Mouse (Mus musculus) forebrain, embryonic 16.5 days (tissue): ENCODE measurements around the gene Coq10b. TPM values are rescaled to one million over a fixed set of nuclear protein-coding genes. Genes with fewer than 3 reads are reported as not detected.
"Not testable (repeated sequence)": the region's sequence is repeated elsewhere in the genome, so short reads cannot be mapped to it uniquely, and the experiment has no call there.

Experiments used
- ATAC-seq: fragments of 200-750 bp; cut with Nextera tagmentation; 2 replicates; pipeline ENCODE4 v1.8.0; 2017; ENCODE audit warnings: mild to moderate bottlenecking, moderate library complexity
- H3K27ac ChIP-seq: fragments of 300-500 bp; sonication (generic); 2 replicates; pipeline ENCODE4 v1.5.1; 2014; ENCODE audit warnings: low read length, control low read depth
- H3K27me3 ChIP-seq: fragments of 300-500 bp; sonication (generic); replicated peaks from 2 replicates; pipeline ENCODE4 v1.6.1; 2014; ENCODE audit warnings: low read length; ENCODE audit not compliant: control insufficient read depth, insufficient read depth
- H3K36me3 ChIP-seq: fragments of 300-500 bp; sonication (generic); 2 replicates; pipeline ENCODE4 v1.6.1; 2014; ENCODE audit not compliant: control insufficient read depth, insufficient read depth
- H3K4me1 ChIP-seq: fragments of 300-500 bp; sonication (generic); replicated peaks from 2 replicates; pipeline ENCODE4 v1.6.1; 2014; ENCODE audit warnings: low read length; ENCODE audit not compliant: control insufficient read depth, insufficient read depth
- H3K4me2 ChIP-seq: fragments of 300-500 bp; sonication (generic); 2 replicates; pipeline ENCODE4 v1.6.1; 2014; ENCODE audit warnings: mild to moderate bottlenecking, low read length, control low read depth
- H3K4me3 ChIP-seq: fragments of 300-500 bp; sonication (generic); replicated peaks from 2 replicates; pipeline ENCODE4 v1.5.1; 2014; ENCODE audit warnings: mild to moderate bottlenecking, low read length, control low read depth
- H3K9ac ChIP-seq: fragments of 300-500 bp; sonication (generic); replicated peaks from 2 replicates; pipeline ENCODE4 v1.6.1; 2014; ENCODE audit warnings: low read depth, low read length, control low read depth
- H3K9me3 ChIP-seq: fragments of 300-500 bp; sonication (generic); 2 replicates; pipeline ENCODE4 v1.6.1; 2016; ENCODE audit warnings: low read length; ENCODE audit not compliant: control insufficient read depth
- WGBS: fragments of 180-500 bp; shearing (Covaris S2); extraction: QIAGEN DNeasy Blood & Tissue Kit; methylation state at CpG from one replicate; pipeline ENCODE4 v1.1.7; 2014; 5-methylcytosine and 5-hydroxymethylcytosine counted together
- polyA plus RNA-seq: library from polyadenylated mRNA; unstranded; fragments of >200 nt; fragmentation: Nextera tagmentation; extraction: Ambion mirVana; gene quantifications from 2 replicates; pipeline ENCODE4 v1.2.1, GENCODE M21; 2015

The Coq10b gene
- polyA plus RNA-seq, 1 experiment from 2014 or later: 35.5 TPM

- Histone ChIP-seq H3K36me3 (no peaks in the 10 kb centered on the region), H3K27me3 (peaks cover 2% of the 10 kb centered on the region; the same call in 1 of the 2 replicates), H3K9me3 (no peaks in the 10 kb centered on the region), H3K4me2 (peak overlapping the region; percentile 78), H3K4me3 (peak overlapping the region; percentile 82), H3K27ac (peak overlapping the region; percentile 64), H3K4me1 (peaks cover 11% of the 10 kb centered on the region), H3K9ac (peak overlapping the region; percentile 65)
- no peak for ATAC-seq
- WGBS: 0% methylated on average over 42 of the region's 42 CpGs
These were observed 435 bp downstream of the Coq10b start for GRCm38 (mm10) chr1:55053005-55053404.

GRCm38 (mm10) chr1:55053596-55053995, 1.0 kb downstream of the Coq10b start:
- Histone ChIP-seq H3K27ac (no peak overlapping the region), H3K36me3 (no peaks in the 10 kb centered on the region), H3K4me3 (peak overlapping the region; percentile 82), H3K9me3 (no peaks in the 10 kb centered on the region), H3K4me2 (peak overlapping the region; percentile 78), H3K9ac (no peak overlapping the region), H3K4me1 (peaks cover 11% of the 10 kb centered on the region), H3K27me3 (peaks cover 2% of the 10 kb centered on the region; the same call in 1 of the 2 replicates)
- 73% methylated on average over 4 of the region's 4 CpGs for WGBS
- no peak for ATAC-seq

- H3K27ac ChIP-seq: no peak overlapping the region
- H3K9me3 ChIP-seq: no peaks in the 10 kb centered on the region
- H3K36me3 ChIP-seq: no peaks in the 10 kb centered on the region
- H3K9ac ChIP-seq: no peak overlapping the region
- H3K4me1 ChIP-seq: peaks cover 11% of the 10 kb centered on the region
- no peaks in the 10 kb centered on the region for H3K27me3 ChIP-seq
- H3K4me2 ChIP-seq: no peak overlapping the region
- no peak for ATAC-seq
- H3K4me3 ChIP-seq: no peak overlapping the region
- 91% methylated on average over 5 of the region's 5 CpGs for WGBS
These were observed 2.9 kb downstream of the Coq10b start for GRCm38 (mm10) chr1:55055322-55056115.

- H3K27ac ChIP-seq, H3K4me2 ChIP-seq, H3K27me3 ChIP-seq, H3K9ac ChIP-seq, ATAC-seq, H3K9me3 ChIP-seq, H3K4me1 ChIP-seq, H3K4me3 ChIP-seq, H3K36me3 ChIP-seq: not testable (repeated sequence)
- WGBS: 89% methylated on average over 2 of the region's 3 CpGs
These were observed 5.8 kb downstream of the Coq10b start for GRCm38 (mm10) chr1:55058383-55058782.

GRCm38 (mm10) chr1:55061099-55061498, 8.5 kb downstream of the Coq10b start:
- no peak for ATAC-seq
- Histone ChIP-seq H3K9me3 (no peaks in the 10 kb centered on the region), H3K4me2 (no peak overlapping the region), H3K27me3 (no peaks in the 10 kb centered on the region), H3K4me1 (no peaks in the 10 kb centered on the region), H3K4me3 (no peak overlapping the region), H3K9ac (no peak overlapping the region), H3K36me3 (peaks cover 9% of the 10 kb centered on the region), H3K27ac (no peak overlapping the region)
- 94% methylated on average over 5 of the region's 5 CpGs for WGBS

GRCm38 (mm10) chr1:55061772-55062171, 9.2 kb downstream of the Coq10b start:
- Histone ChIP-seq H3K9ac (no peak overlapping the region), H3K4me3 (no peak overlapping the region), H3K4me2 (no peak overlapping the region), H3K27ac (no peak overlapping the region), H3K9me3 (no peaks in the 10 kb centered on the region), H3K27me3 (no peaks in the 10 kb centered on the region), H3K36me3 (peaks cover 9% of the 10 kb centered on the region), H3K4me1 (no peaks in the 10 kb centered on the region)
- ATAC-seq: no peak
- 91% methylated on average over 4 of the region's 4 CpGs for whole genome bisulfite sequencing

- H3K9me3 ChIP-seq, H3K4me1 ChIP-seq, H3K27ac ChIP-seq, H3K27me3 ChIP-seq, H3K36me3 ChIP-seq, ATAC-seq, H3K9ac ChIP-seq, H3K4me3 ChIP-seq, H3K4me2 ChIP-seq: not testable (repeated sequence)
These were observed 19.8 kb downstream of the Coq10b start for GRCm38 (mm10) chr1:55072328-55072727.

GRCm38 (mm10) chr1:55074757-55075156, 22.2 kb downstream of the Coq10b start:
- WGBS: 66% methylated on average over 2 of the region's 2 CpGs
- H3K9me3 ChIP-seq: no peaks in the 10 kb centered on the region
- 0 out of 2 replicates have a peak, but pooled peaks have one; percentile 23 for ATAC-seq
- no peak overlapping the region for H3K27ac ChIP-seq
- peaks cover 16% of the 10 kb centered on the region for H3K36me3 ChIP-seq
- H3K9ac ChIP-seq: no peak overlapping the region
- no peak overlapping the region for H3K4me2 ChIP-seq
- no peak overlapping the region for H3K4me3 ChIP-seq
- no peaks in the 10 kb centered on the region for H3K27me3 ChIP-seq
- H3K4me1 ChIP-seq: no peaks in the 10 kb centered on the region

- peaks cover 25% of the 10 kb centered on the region for H3K36me3 ChIP-seq
- no peak overlapping the region for H3K4me2 ChIP-seq
- H3K27ac ChIP-seq: no peak overlapping the region
- H3K27me3 ChIP-seq: no peaks in the 10 kb centered on the region
- no peaks in the 10 kb centered on the region for H3K9me3 ChIP-seq
- WGBS: 79% methylated on average over 5 of the region's 5 CpGs
- H3K4me1 ChIP-seq: no peaks in the 10 kb centered on the region
- no peak overlapping the region for H3K9ac ChIP-seq
- no peak for ATAC-seq
- no peak overlapping the region for H3K4me3 ChIP-seq
These were observed 23.3 kb downstream of the Coq10b start for GRCm38 (mm10) chr1:55075652-55076394.
